Mouse (Mus musculus): ENCODE measurements around the gene Ctrb1. TPM values are rescaled to one million over a fixed set of nuclear protein-coding genes. Genes with fewer than 3 reads are reported as not detected.

Ctrb1 gene
- polyA plus RNA-seq, 1 experiment from 2014 or later, result not detected

GRCm38 (mm10) chr8:111720115-111720544 is 29.3 kb upstream of the Ctrb1 start:
- Histone ChIP-seq H3K9me3 (replicated peaks; ENCODE audit: control insufficient read depth, low read length, poor library complexity, severe bottlenecking) (no peaks in the 10 kb centered on the region), H3K4me3 (ENCODE audit: low read depth, low read length) (no peak overlapping the region), H3K36me3 (ENCODE audit: control insufficient read depth, insufficient read depth, low read length) (peaks cover 12% of the 10 kb centered on the region), H3K9ac (ENCODE audit: low read depth, low read length) (no peak overlapping the region), H3K4me1 (ENCODE audit: control insufficient read depth, insufficient read depth, low read length) (peaks cover 25% of the 10 kb centered on the region), H3K27ac (ENCODE audit: low read length) (no peak overlapping the region), H3K27me3 (ENCODE audit: control insufficient read depth, insufficient read depth, low read depth, low read length) (no peaks in the 10 kb centered on the region), H3K4me2 (ENCODE audit: low read length) (no peak overlapping the region)
- 69% methylated on average over 4 of the region's 4 CpGs for WGBS
- no peak for ATAC-seq

GRCm38 (mm10) chr8:111718937-111719336 is 28.1 kb upstream of the Ctrb1 start:
- Histone ChIP-seq H3K36me3 (ENCODE audit: control insufficient read depth, insufficient read depth, low read length) (peaks cover 21% of the 10 kb centered on the region), H3K4me1 (ENCODE audit: control insufficient read depth, insufficient read depth, low read length) (peaks cover 25% of the 10 kb centered on the region), H3K27me3 (ENCODE audit: control insufficient read depth, insufficient read depth, low read depth, low read length) (no peaks in the 10 kb centered on the region), H3K4me2 (ENCODE audit: low read length) (no peak overlapping the region), H3K9me3 (replicated peaks; ENCODE audit: control insufficient read depth, low read length, poor library complexity, severe bottlenecking) (no peaks in the 10 kb centered on the region), H3K4me3 (ENCODE audit: low read depth, low read length) (no peak overlapping the region), H3K9ac (ENCODE audit: low read depth, low read length) (no peak overlapping the region), H3K27ac (ENCODE audit: low read length) (0 out of 2 replicates have a peak overlapping the region, but pooled peaks have one; percentile 1)
- ATAC-seq, result no peak
- WGBS, result 41% methylated on average over 5 of the region's 5 CpGs

GRCm38 (mm10) chr8:111717866-111718265 is 27.1 kb upstream of the Ctrb1 start:
- peaks cover 25% of the 10 kb centered on the region for H3K4me1 ChIP-seq (ENCODE audit: control insufficient read depth, insufficient read depth, low read length)
- no peak overlapping the region for H3K4me2 ChIP-seq (ENCODE audit: low read length)
- H3K27ac ChIP-seq (ENCODE audit: low read length), result peak overlapping the region; percentile 92
- peak overlapping the region; percentile 58 for H3K9ac ChIP-seq (ENCODE audit: low read depth, low read length)
- H3K27me3 ChIP-seq (ENCODE audit: control insufficient read depth, insufficient read depth, low read depth, low read length), result no peaks in the 10 kb centered on the region
- ATAC-seq, result no peak
- peaks cover 27% of the 10 kb centered on the region for H3K36me3 ChIP-seq (ENCODE audit: control insufficient read depth, insufficient read depth, low read length)
- WGBS, result 44% methylated on average over 6 of the region's 6 CpGs
- H3K9me3 ChIP-seq (replicated peaks; ENCODE audit: control insufficient read depth, low read length, poor library complexity, severe bottlenecking), result no peaks in the 10 kb centered on the region
- no peak overlapping the region for H3K4me3 ChIP-seq (ENCODE audit: low read depth, low read length)

- peak overlapping the region; percentile 92 for H3K27ac ChIP-seq (ENCODE audit: low read length)
- peak; percentile 26 for ATAC-seq
- H3K9me3 ChIP-seq (replicated peaks; ENCODE audit: control insufficient read depth, low read length, poor library complexity, severe bottlenecking), result no peaks in the 10 kb centered on the region
- whole genome bisulfite sequencing, result 28% methylated on average over 4 of the region's 4 CpGs
- peaks cover 27% of the 10 kb centered on the region for H3K36me3 ChIP-seq (ENCODE audit: control insufficient read depth, insufficient read depth, low read length)
- peak overlapping the region; percentile 25; the same call in 1 of the 2 replicates for H3K4me2 ChIP-seq (ENCODE audit: low read length)
- H3K4me3 ChIP-seq (ENCODE audit: low read depth, low read length), result no peak overlapping the region
- H3K9ac ChIP-seq (ENCODE audit: low read depth, low read length), result peak overlapping the region; percentile 58
- H3K27me3 ChIP-seq (ENCODE audit: control insufficient read depth, insufficient read depth, low read depth, low read length), result no peaks in the 10 kb centered on the region
- peaks cover 25% of the 10 kb centered on the region for H3K4me1 ChIP-seq (ENCODE audit: control insufficient read depth, insufficient read depth, low read length)
Observed at GRCm38 (mm10) chr8:111717488-111717792, 26.6 kb upstream of the Ctrb1 start.

- peaks cover 25% of the 10 kb centered on the region for H3K4me1 ChIP-seq (ENCODE audit: control insufficient read depth, insufficient read depth, low read length)
- no peaks in the 10 kb centered on the region for H3K9me3 ChIP-seq (replicated peaks; ENCODE audit: control insufficient read depth, low read length, poor library complexity, severe bottlenecking)
- no peaks in the 10 kb centered on the region for H3K27me3 ChIP-seq (ENCODE audit: control insufficient read depth, insufficient read depth, low read depth, low read length)
- peak overlapping the region; percentile 58 for H3K9ac ChIP-seq (ENCODE audit: low read depth, low read length)
- peak; percentile 87 for ATAC-seq
- peak overlapping the region; percentile 92 for H3K27ac ChIP-seq (ENCODE audit: low read length)
- peak overlapping the region; percentile 25; the same call in 1 of the 2 replicates for H3K4me2 ChIP-seq (ENCODE audit: low read length)
- no peak overlapping the region for H3K4me3 ChIP-seq (ENCODE audit: low read depth, low read length)
- 12% methylated on average over 10 of the region's 10 CpGs for WGBS
- peaks cover 27% of the 10 kb centered on the region for H3K36me3 ChIP-seq (ENCODE audit: control insufficient read depth, insufficient read depth, low read length)
Observed at GRCm38 (mm10) chr8:111716603-111717487, 26.0 kb upstream of the Ctrb1 start.

GRCm38 (mm10) chr8:111715514-111715913 is 24.7 kb upstream of the Ctrb1 start:
- Histone ChIP-seq H3K27me3 (ENCODE audit: control insufficient read depth, insufficient read depth, low read depth, low read length) (no peaks in the 10 kb centered on the region), H3K9me3 (replicated peaks; ENCODE audit: control insufficient read depth, low read length, poor library complexity, severe bottlenecking) (no peaks in the 10 kb centered on the region), H3K36me3 (ENCODE audit: control insufficient read depth, insufficient read depth, low read length) (peaks cover 33% of the 10 kb centered on the region), H3K4me3 (ENCODE audit: low read depth, low read length) (no peak overlapping the region), H3K4me2 (ENCODE audit: low read length) (no peak overlapping the region), H3K27ac (ENCODE audit: low read length) (peak overlapping the region; percentile 92), H3K4me1 (ENCODE audit: control insufficient read depth, insufficient read depth, low read length) (peaks cover 25% of the 10 kb centered on the region), H3K9ac (ENCODE audit: low read depth, low read length) (no peak overlapping the region)
- ATAC-seq, result no peak
- 84% methylated on average over 13 of the region's 13 CpGs for WGBS

DNA sequence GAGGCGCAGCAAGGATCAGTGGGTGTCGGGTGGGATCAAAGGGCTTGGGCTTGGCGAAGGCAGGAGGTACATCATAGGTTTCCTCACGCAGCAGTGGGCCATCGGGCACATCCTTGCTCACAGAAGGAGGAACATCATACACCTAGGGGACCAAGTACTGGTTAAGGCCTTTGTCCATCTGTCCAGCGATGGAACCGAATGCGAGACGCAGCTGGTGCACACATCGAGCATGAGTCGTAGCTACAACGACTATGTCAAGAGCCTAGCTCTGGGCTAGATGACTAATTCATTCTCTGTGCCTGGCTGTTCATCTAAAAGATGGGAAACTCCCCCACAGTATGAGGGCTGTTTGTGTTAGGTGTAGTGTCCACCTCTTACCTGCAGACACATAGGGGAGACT is 23.5 kb upstream of the Ctrb1 start:
- H3K36me3 ChIP-seq (ENCODE audit: control insufficient read depth, insufficient read depth, low read length), result peaks cover 30% of the 10 kb centered on the region
- no peak overlapping the region for H3K4me3 ChIP-seq (ENCODE audit: low read depth, low read length)
- H3K9ac ChIP-seq (ENCODE audit: low read depth, low read length), result no peak overlapping the region
- H3K4me2 ChIP-seq (ENCODE audit: low read length), result no peak overlapping the region
- WGBS, result 95% methylated on average over 12 of the region's 12 CpGs
- no peaks in the 10 kb centered on the region for H3K9me3 ChIP-seq (replicated peaks; ENCODE audit: control insufficient read depth, low read length, poor library complexity, severe bottlenecking)
- no peak for ATAC-seq
- no peak overlapping the region for H3K27ac ChIP-seq (ENCODE audit: low read length)
- H3K4me1 ChIP-seq (ENCODE audit: control insufficient read depth, insufficient read depth, low read length), result peaks cover 25% of the 10 kb centered on the region
- no peaks in the 10 kb centered on the region for H3K27me3 ChIP-seq (ENCODE audit: control insufficient read depth, insufficient read depth, low read depth, low read length)

DNA sequence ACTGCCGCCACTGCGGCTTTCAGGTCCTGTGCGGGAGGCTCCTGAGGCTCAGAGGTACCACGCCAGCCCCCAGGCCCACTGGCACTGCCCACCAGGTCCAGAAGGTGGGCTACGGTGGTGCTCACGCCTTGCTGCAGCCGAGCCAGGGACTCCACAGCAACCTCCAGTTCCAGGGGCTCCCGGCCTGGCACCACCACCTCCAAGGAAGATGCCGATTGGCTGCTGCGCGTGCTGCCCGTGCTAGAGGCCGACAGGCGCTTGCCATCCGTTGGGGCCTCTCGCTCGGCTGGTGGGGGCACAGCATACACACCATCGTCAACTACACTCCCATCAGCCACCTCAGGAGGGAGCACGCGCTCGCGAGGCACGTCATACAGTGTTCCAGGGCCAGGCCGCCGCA is 23.0 kb upstream of the Ctrb1 start:
- Histone ChIP-seq H3K36me3 (ENCODE audit: control insufficient read depth, insufficient read depth, low read length) (peaks cover 34% of the 10 kb centered on the region), H3K4me1 (ENCODE audit: control insufficient read depth, insufficient read depth, low read length) (peaks cover 25% of the 10 kb centered on the region), H3K9me3 (replicated peaks; ENCODE audit: control insufficient read depth, low read length, poor library complexity, severe bottlenecking) (no peaks in the 10 kb centered on the region), H3K4me2 (ENCODE audit: low read length) (no peak overlapping the region), H3K27ac (ENCODE audit: low read length) (no peak overlapping the region), H3K27me3 (ENCODE audit: control insufficient read depth, insufficient read depth, low read depth, low read length) (no peaks in the 10 kb centered on the region), H3K4me3 (ENCODE audit: low read depth, low read length) (no peak overlapping the region), H3K9ac (ENCODE audit: low read depth, low read length) (no peak overlapping the region)
- 95% methylated on average over 25 of the region's 25 CpGs for WGBS
- no peak for ATAC-seq

DNA sequence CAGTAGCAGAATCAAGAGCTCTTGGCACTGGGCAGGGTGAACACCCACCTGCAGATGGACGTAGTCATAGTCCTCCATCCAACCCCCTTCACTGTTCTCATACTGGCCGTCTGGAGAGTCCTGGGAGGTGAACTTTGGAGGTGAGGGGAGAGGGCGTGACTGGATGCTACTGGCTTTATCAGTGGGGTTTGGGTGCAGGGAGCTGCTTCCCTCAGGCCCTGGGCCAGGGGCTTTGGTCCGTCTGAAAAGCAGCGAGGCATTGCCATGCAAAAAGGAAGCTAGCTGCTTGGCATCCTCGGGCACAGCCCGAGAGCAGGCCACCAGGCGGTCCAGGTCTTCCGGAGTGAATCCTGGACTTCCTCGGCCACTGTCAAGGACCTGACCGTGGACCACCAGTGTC is 22.5 kb upstream of the Ctrb1 start:
- Histone ChIP-seq H3K27ac (ENCODE audit: low read length) (no peak overlapping the region), H3K36me3 (ENCODE audit: control insufficient read depth, insufficient read depth, low read length) (peaks cover 34% of the 10 kb centered on the region)

More for the DNA sequence above, 22.5 kb upstream of the Ctrb1 start:
- no peaks in the 10 kb centered on the region for H3K9me3 ChIP-seq (replicated peaks; ENCODE audit: control insufficient read depth, low read length, poor library complexity, severe bottlenecking)
- peaks cover 25% of the 10 kb centered on the region for H3K4me1 ChIP-seq (ENCODE audit: control insufficient read depth, insufficient read depth, low read length)
- 92% methylated on average over 11 of the region's 11 CpGs for WGBS
- no peak overlapping the region for H3K9ac ChIP-seq (ENCODE audit: low read depth, low read length)
- no peak overlapping the region for H3K4me3 ChIP-seq (ENCODE audit: low read depth, low read length)
- H3K4me2 ChIP-seq (ENCODE audit: low read length), result no peak overlapping the region
- H3K27me3 ChIP-seq (ENCODE audit: control insufficient read depth, insufficient read depth, low read depth, low read length), result no peaks in the 10 kb centered on the region
- no peak for ATAC-seq

Data from midbrain, embryonic 16.5 days (tissue).